8 mouse cellular contexts compared by ENCODE assay signal in genomic region chr2:150667820-150668766, GRCm38 (mm10). TPM values are rescaled to one million over a fixed set of nuclear protein-coding genes. Genes with fewer than 3 reads are reported as not detected.
DNase-seq lines count a peak whose midpoint lies in the region; ATAC-seq and TF ChIP-seq lines count a peak whose summit lies in the region.

Gene Acss1, minus strand, starts transcription at chr2:150668500.

- TF ChIP-seq CTCF in G1E (IDR thresholded peaks at IDR 0.05; ENCODE audit: low read depth, low read length) = no peak
- TF ChIP-seq CTCF in gastrocnemius, adult 2 months (IDR thresholded peaks at IDR 0.05) = no peak

- H3K79me2 ChIP-seq in macrophage (ENCODE audit: inconsistent target) = peaks cover 37% of the 10 kb centered on the region; the same call in 1 of the 2 replicates

- peak; percentile 64 for DNase-seq in G1E (ENCODE audit: low spot score)
- peak; percentile 67 for DNase-seq in c-Kit-negative CD71-positive TER-119-positive erythroid progenitor cells, embryonic 14.5 days (ENCODE audit: low read depth, low spot score)
- peak; percentile 82 for DNase-seq in gastrocnemius, adult 2 months
- no peak for DNase-seq in hindbrain, embryonic 14.5 days (ENCODE audit: low spot score)
- DNase-seq in left cerebral cortex, adult 8-10 months (ENCODE audit: low spot score in 2 of 2) = peak in 1 of 2 experiments; percentile 40
- peak; percentile 59 to 71 for DNase-seq in right cerebral cortex, adult 2 months (ENCODE audit: low spot score in 2 of 2)
- DNase-seq in urinary bladder, postnatal 36 days (ENCODE audit: low spot score in 2 of 2) = peak; percentile 40 to 62

- intact Hi-C loops in gastrocnemius, adult 2 months (cut with DNase I) = no loop called here

- no peaks in the 10 kb centered on the region for H3K27me3 ChIP-seq in G1E (ENCODE audit: insufficient read depth, low read length)
- 0 out of 2 replicates have a peak, but pooled peaks cover 14% of the 10 kb centered on the region for H3K27me3 ChIP-seq in hindbrain, embryonic 14.5 days (ENCODE audit: control insufficient read depth, insufficient read depth, low read length)

- peaks cover 70% of the 10 kb centered on the region for H3K4me1 ChIP-seq in G1E (ENCODE audit: insufficient read depth, low read depth, low read length)
- peaks cover 11% of the 10 kb centered on the region; the same call in 1 of the 2 replicates for H3K4me1 ChIP-seq in hindbrain, embryonic 14.5 days (replicated peaks; ENCODE audit: control insufficient read depth, insufficient read depth, low read length)

- peak within 1 kb of the TSS; percentile 91 for H3K4me2 ChIP-seq in hindbrain, embryonic 14.5 days (replicated peaks)

- no peaks in the 10 kb centered on the region for H3K9me3 ChIP-seq in G1E (replicated peaks)
- no peaks in the 10 kb centered on the region for H3K9me3 ChIP-seq in hindbrain, embryonic 14.5 days (ENCODE audit: control insufficient read depth, low read length)

- WGBS in hindbrain, embryonic 14.5 days = 3% methylated on average over 61 of the region's 61 CpGs
- WGBS in macrophage (ENCODE audit: missing documents) = 3% methylated on average over 55 of the region's 61 CpGs

- peak; percentile 22 for ATAC-seq in G1E (ENCODE audit: extremely low read depth, insufficient number of reproducible peaks, low FRiP score, poor library complexity, severe bottlenecking)
- ATAC-seq in hindbrain, embryonic 14.5 days (ENCODE audit: low FRiP score) = peak; percentile 78

- peak within 1 kb of the TSS; percentile 70 for H3K9ac ChIP-seq in hindbrain, embryonic 14.5 days

- H3K4me3 ChIP-seq in G1E (ENCODE audit: low read depth, low read length) (peak within 1 kb of the TSS; percentile 97), macrophage (ENCODE audit: inconsistent target) (peak within 1 kb of the TSS; percentile 48)
- peak within 1 kb of the TSS; percentile 80 for H3K4me3 ChIP-seq in gastrocnemius, adult 2 months
- peak within 1 kb of the TSS; percentile 68 for H3K4me3 ChIP-seq in hindbrain, embryonic 14.5 days (replicated peaks; ENCODE audit: low read length)

- H3K27ac ChIP-seq in gastrocnemius, adult 2 months = peak within 1 kb of the TSS; percentile 90
- peak within 1 kb of the TSS; percentile 61 for H3K27ac ChIP-seq in hindbrain, embryonic 14.5 days
- peak within 1 kb of the TSS; percentile 71 for H3K27ac ChIP-seq in macrophage

- H3K36me3 ChIP-seq in G1E (replicated peaks) = peaks cover 10% of the 10 kb centered on the region
- no peaks in the 10 kb centered on the region for H3K36me3 ChIP-seq in hindbrain, embryonic 14.5 days (replicated peaks; ENCODE audit: control insufficient read depth, insufficient read depth)
- no peaks in the 10 kb centered on the region for H3K36me3 ChIP-seq in macrophage (ENCODE audit: inconsistent target)

RNA-seq across cellular contexts. Expression of gene Acss1, which starts in this region (rescaled TPM):
- 121 and 123 TPM in 2 replicates for total RNA-seq in G1E (2014; fragmentation: Nextera tagmentation)
- total RNA-seq in G1E (2017) = 67.3 and 75.9 TPM in 2 replicates
- 24.8 and 42.1 TPM in 2 replicates for polyA plus RNA-seq in G1E (2012)
- total RNA-seq in gastrocnemius, adult 2 months (2021) = 10 to 100 TPM; 12.9 to 38.7 TPM
- polyA plus RNA-seq in hindbrain, embryonic 14.5 days (2014; fragmentation: Nextera tagmentation; extraction: Ambion mirVana) = 14.8 and 18.2 TPM in 2 replicates
- total RNA-seq in left cerebral cortex, adult 8-10 months (2022) = 10 to 100 TPM; 18.3 to 24.5 (median 21.6) TPM
- total RNA-seq in macrophage (2018; cell fraction: chromatin; rRNA removed) = 10 to 100 TPM in 24 of 26 experiments, 1 to 10 TPM in 2; 5.4 to 77.7 (median 35.0) TPM
- 10 to 100 TPM; 12.7 to 34.3 (median 23.3) TPM for total RNA-seq in macrophage (2018; cell fraction: cytosol; rRNA removed)
- total RNA-seq in macrophage (2018; cell fraction: nucleus; rRNA removed) = 10 to 100 TPM; 14.2 to 55.6 (median 31.4) TPM
- 18.0 to 26.5 TPM (median 21.7 TPM) in 3 replicates for polyA plus RNA-seq in macrophage (2018)
